Mouse (Mus musculus) embryonic facial prominence, embryonic 11.5 days (tissue): ENCODE data around the gene Fgfr2. TPM values are rescaled to one million over a fixed set of nuclear protein-coding genes. Genes with fewer than 3 reads are reported as not detected.

ENCODE experiments used
- ATAC-seq: fragments of 200-750 bp; cut with Nextera tagmentation; replicated peaks from 2 replicates; pipeline ENCODE4 v1.8.0; 2017; ENCODE audit warnings: low read depth; ENCODE audit not compliant: insufficient number of reproducible peaks, low FRiP score, low TSS enrichment
- DNase-seq: peaks from one replicate; pipeline ENCODE4 v3.0.0-alpha.2; 2015; ENCODE audit warnings: low spot score
- H3K27ac ChIP-seq: fragments of 300-500 bp; sonication (generic); replicated peaks from 2 replicates; pipeline ENCODE4 v1.5.1; 2014; ENCODE audit warnings: mild to moderate bottlenecking, low read depth, low read length, control low read depth
- H3K27me3 ChIP-seq: fragments of 300-500 bp; sonication (generic); 2 replicates; pipeline ENCODE4 v1.6.1; 2014; ENCODE audit warnings: mild to moderate bottlenecking, low read length, moderate library complexity, mixed read lengths; ENCODE audit not compliant: control insufficient read depth, insufficient read depth
- H3K36me3 ChIP-seq: fragments of 300-500 bp; sonication (generic); replicated peaks from 2 replicates; pipeline ENCODE4 v1.6.1; 2014; ENCODE audit warnings: low read depth, mild to moderate bottlenecking, low read length, moderate library complexity, mixed read lengths; ENCODE audit not compliant: control insufficient read depth, insufficient read depth
- H3K4me1 ChIP-seq: fragments of 300-500 bp; sonication (generic); 2 replicates; pipeline ENCODE4 v1.6.1; 2014; ENCODE audit warnings: low read length, mixed read lengths; ENCODE audit not compliant: control insufficient read depth, insufficient read depth
- H3K4me2 ChIP-seq: fragments of 300-500 bp; sonication (generic); 2 replicates; pipeline ENCODE4 v1.6.1; 2014; ENCODE audit warnings: low read depth, mild to moderate bottlenecking, control low read depth, low read length, moderate library complexity
- H3K4me3 ChIP-seq: fragments of 300-500 bp; sonication (generic); 2 replicates; pipeline ENCODE4 v1.5.1; 2014; ENCODE audit warnings: low read depth, low read length, control low read depth
- H3K9ac ChIP-seq: fragments of 300-500 bp; sonication (generic); replicated peaks from 2 replicates; pipeline ENCODE4 v1.6.1; 2014; ENCODE audit warnings: mild to moderate bottlenecking, control low read depth, low read length
- H3K9me3 ChIP-seq: fragments of 300-500 bp; sonication (generic); replicated peaks from 2 replicates; pipeline ENCODE4 v1.6.1; 2016; ENCODE audit warnings: mild to moderate bottlenecking, low read length, inconsistent platforms, mixed read lengths; ENCODE audit not compliant: control insufficient read depth
- WGBS: fragments of 180-500 bp; shearing (Covaris S2); extraction: QIAGEN DNeasy Blood & Tissue Kit; methylation state at CpG from one replicate; pipeline ENCODE4 v1.1.7; 2014; 5-methylcytosine and 5-hydroxymethylcytosine counted together
- polyA plus RNA-seq: library from polyadenylated mRNA; unstranded; fragments of >200 nt; fragmentation: Nextera tagmentation; extraction: Ambion mirVana; gene quantifications from 2 replicates; pipeline ENCODE4 v1.2.1, GENCODE M21; 2014

Gene Fgfr2
- polyA plus RNA-seq, 1 experiment from 2014 or later, result 75.6 TPM

- Histone ChIP-seq H3K4me1 (no peaks in the 10 kb centered on the region), H3K27me3 (no peaks in the 10 kb centered on the region), H3K9me3 (no peaks in the 10 kb centered on the region), H3K27ac (no peak overlapping the region), H3K4me2 (no peak overlapping the region), H3K9ac (no peak overlapping the region), H3K4me3 (no peak overlapping the region), H3K36me3 (no peaks in the 10 kb centered on the region)
- no peak for DNase-seq
- no peak for ATAC-seq
- WGBS, result 80% methylated on average over 5 of the region's 5 CpGs
Measured at GRCm38 (mm10) chr7:130818813-130819212, 2304.3 kb downstream of the Fgfr2 start.

DNA sequence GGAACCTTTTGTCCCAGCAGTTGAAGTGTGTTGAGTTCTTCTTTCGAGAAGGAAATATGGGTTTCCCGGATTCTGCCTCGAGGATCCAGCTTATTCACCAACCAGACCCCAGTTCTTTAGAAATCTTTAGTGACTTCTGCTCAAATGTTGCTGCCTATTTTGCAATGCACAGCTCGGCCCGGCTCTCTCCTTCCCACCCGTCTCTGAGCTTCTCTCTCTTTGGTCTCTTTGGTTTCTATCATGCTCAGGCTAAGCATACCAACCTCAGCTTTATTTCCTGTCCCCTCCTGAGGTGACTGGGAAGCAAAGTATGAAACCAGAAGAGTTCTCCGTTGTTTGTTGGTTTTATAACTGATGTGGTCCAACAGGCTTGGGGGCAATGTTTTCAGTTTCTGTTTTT, 2306.9 kb downstream of the Fgfr2 start:
- DNase-seq (no peak), ATAC-seq (no peak)
- Histone ChIP-seq H3K9me3 (no peaks in the 10 kb centered on the region), H3K4me1 (no peaks in the 10 kb centered on the region), H3K4me3 (no peak overlapping the region), H3K4me2 (no peak overlapping the region), H3K27ac (no peak overlapping the region), H3K36me3 (no peaks in the 10 kb centered on the region), H3K9ac (no peak overlapping the region), H3K27me3 (no peaks in the 10 kb centered on the region)
- 89% methylated on average over 7 of the region's 7 CpGs for WGBS

DNA sequence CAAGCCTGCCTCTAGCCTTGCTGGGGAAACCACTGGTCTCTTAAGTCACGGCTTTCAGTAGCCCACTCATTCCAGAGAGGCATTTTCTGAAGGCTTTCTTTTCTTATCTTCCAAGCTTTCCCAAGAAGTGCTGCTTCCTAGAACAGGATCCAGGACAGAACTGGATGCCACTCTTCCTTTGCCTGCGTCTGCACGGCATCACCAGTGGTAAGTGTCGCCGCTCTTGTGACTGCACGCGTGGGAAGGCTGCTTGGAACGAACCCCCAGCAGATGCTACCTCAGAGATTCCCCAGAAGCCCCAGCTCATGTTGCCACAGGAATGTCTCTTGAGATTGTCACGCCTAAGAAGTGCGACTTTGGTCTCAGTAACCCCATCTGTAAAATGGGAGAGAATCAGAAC, 2307.5 kb downstream of the Fgfr2 start:
- 95% methylated on average over 10 of the region's 10 CpGs for WGBS
- no peaks in the 10 kb centered on the region for H3K4me1 ChIP-seq
- H3K4me3 ChIP-seq, result no peak overlapping the region
- no peaks in the 10 kb centered on the region for H3K9me3 ChIP-seq
- DNase-seq, result no peak
- H3K36me3 ChIP-seq, result no peaks in the 10 kb centered on the region
- H3K4me2 ChIP-seq, result no peak overlapping the region
- no peak overlapping the region for H3K27ac ChIP-seq
- ATAC-seq, result no peak
- no peak overlapping the region for H3K9ac ChIP-seq
- H3K27me3 ChIP-seq, result no peaks in the 10 kb centered on the region

DNA sequence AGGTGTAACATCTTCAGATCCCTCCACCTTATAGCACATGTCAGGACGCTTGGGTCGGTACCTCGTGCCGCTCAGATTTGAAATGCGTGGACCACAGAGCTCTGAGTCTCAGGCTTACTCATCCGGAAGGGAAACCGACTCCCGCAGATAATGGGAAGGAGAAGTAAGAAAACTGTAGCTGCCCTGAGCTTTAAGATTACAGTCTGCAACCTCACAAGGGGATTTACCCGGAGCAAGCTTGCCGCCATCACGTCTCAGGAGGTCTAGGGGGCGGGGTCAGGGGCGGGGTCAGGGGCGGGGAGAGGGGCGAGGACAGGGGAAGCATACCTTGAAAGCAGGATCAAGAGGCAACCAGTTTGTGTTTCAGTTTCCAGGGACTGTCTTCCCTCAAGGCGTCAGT, 2310.7 kb downstream of the Fgfr2 start:
- H3K4me3 ChIP-seq, result no peak overlapping the region

GRCm38 (mm10) chr7:130810238-130810637, 2312.9 kb downstream of the Fgfr2 start:
- Histone ChIP-seq H3K27me3 (no peaks in the 10 kb centered on the region), H3K4me3 (no peak overlapping the region), H3K27ac (no peak overlapping the region), H3K9me3 (no peaks in the 10 kb centered on the region), H3K4me1 (no peaks in the 10 kb centered on the region), H3K9ac (no peak overlapping the region), H3K4me2 (no peak overlapping the region), H3K36me3 (no peaks in the 10 kb centered on the region)
- DNase-seq (no peak), ATAC-seq (no peak)
- 84% methylated on average over 4 of the region's 4 CpGs for WGBS

More for the DNA sequence above, 2310.7 kb downstream of the Fgfr2 start:
- no peaks in the 10 kb centered on the region for H3K36me3 ChIP-seq
- DNase-seq (no peak), ATAC-seq (no peak)
- no peaks in the 10 kb centered on the region for H3K4me1 ChIP-seq
- H3K27ac ChIP-seq, result no peak overlapping the region
- H3K9ac ChIP-seq, result no peak overlapping the region
- H3K9me3 ChIP-seq, result no peaks in the 10 kb centered on the region
- 46% methylated on average over 16 of the region's 16 CpGs for WGBS
- H3K4me2 ChIP-seq, result no peak overlapping the region
- H3K27me3 ChIP-seq, result no peaks in the 10 kb centered on the region

GRCm38 (mm10) chr7:130808694-130809093, 2314.5 kb downstream of the Fgfr2 start:
- Histone ChIP-seq H3K4me1 (no peaks in the 10 kb centered on the region), H3K36me3 (no peaks in the 10 kb centered on the region), H3K9ac (0 out of 2 replicates have a peak overlapping the region, but pooled peaks have one; percentile 18), H3K4me3 (no peak overlapping the region), H3K27me3 (no peaks in the 10 kb centered on the region), H3K27ac (no peak overlapping the region), H3K4me2 (no peak overlapping the region), H3K9me3 (no peaks in the 10 kb centered on the region)
- 67% methylated on average over 6 of the region's 6 CpGs for WGBS
- no peak for ATAC-seq
- DNase-seq, result no peak

GRCm38 (mm10) chr7:130807749-130808148, 2315.4 kb downstream of the Fgfr2 start:
- Histone ChIP-seq H3K4me2 (no peak overlapping the region), H3K4me1 (no peaks in the 10 kb centered on the region), H3K27ac (no peak overlapping the region), H3K4me3 (no peak overlapping the region), H3K9me3 (no peaks in the 10 kb centered on the region), H3K9ac (no peak overlapping the region), H3K36me3 (no peaks in the 10 kb centered on the region), H3K27me3 (no peaks in the 10 kb centered on the region)
- WGBS, result 75% methylated on average over 8 of the region's 8 CpGs
- no peak for ATAC-seq
- no peak for DNase-seq

DNA sequence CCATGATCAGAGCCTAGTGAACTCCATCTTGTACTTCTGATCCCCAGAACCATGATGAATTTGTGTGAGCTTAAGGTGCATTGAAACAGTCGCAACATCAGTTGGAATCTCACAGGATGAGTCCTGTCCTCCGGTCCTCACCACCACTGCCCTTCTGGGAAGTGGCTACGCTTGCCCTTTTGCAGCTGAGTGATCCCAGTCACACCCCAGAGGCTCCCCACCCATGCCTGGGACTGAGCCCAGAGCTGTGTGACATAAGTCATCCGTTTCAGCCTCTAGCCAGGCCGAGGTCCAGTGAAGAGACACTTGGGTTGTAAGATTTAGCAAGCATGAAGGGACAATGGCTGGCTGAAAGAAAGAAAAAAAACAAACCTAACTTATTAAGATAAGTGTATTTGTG, 2318.2 kb downstream of the Fgfr2 start:
- ATAC-seq (no peak), DNase-seq (no peak)
- 85% methylated on average over 5 of the region's 5 CpGs for WGBS
- H3K9me3 ChIP-seq, result no peaks in the 10 kb centered on the region
- no peaks in the 10 kb centered on the region for H3K27me3 ChIP-seq
- no peaks in the 10 kb centered on the region for H3K36me3 ChIP-seq
- no peak overlapping the region for H3K4me3 ChIP-seq
- H3K9ac ChIP-seq, result no peak overlapping the region
- H3K4me1 ChIP-seq, result no peaks in the 10 kb centered on the region
- no peak overlapping the region for H3K27ac ChIP-seq
- no peak overlapping the region for H3K4me2 ChIP-seq
